Mouse (Mus musculus) layer of hippocampus, adult 2 months (tissue): Measurements from ENCODE around the gene Magt1. TPM values are rescaled to one million over a fixed set of nuclear protein-coding genes. Genes with fewer than 3 reads are reported as not detected.

Source experiments
- DNase-seq, 2 experiments: peaks; one replicate each; pipeline ENCODE4 v3.0.0; 2022; ENCODE audit warnings: low spot score in 2 of 2
- H3K27ac ChIP-seq: fragments of 200-600 bp; 2 replicates; pipeline ENCODE4 v1.8.1; 2022
- H3K4me3 ChIP-seq: fragments of 200-600 bp; 2 replicates; pipeline ENCODE4 v1.8.1; 2022; ENCODE audit warnings: mild to moderate bottlenecking
- CTCF ChIP-seq: fragments of 200-600 bp; conservative IDR thresholded peaks from 2 replicates; pipeline ENCODE4 v1.8.1; 2022; ENCODE audit warnings: antibody characterized with exemption, mild to moderate bottlenecking, moderate library complexity
- long read RNA-seq, 2 experiments: library from polyadenylated mRNA; stranded (forward); transcript quantifications; one replicate each; pipeline ENCODE4 v2.0.0; 2021; ENCODE audit warnings: borderline mapping rate in 2 of 2
- total RNA-seq, 2 experiments: library from RNA; stranded (reverse); gene quantifications; 2 replicates each; pipeline ENCODE4 v1.2.3; 2021

Magt1 gene
- 10 to 100 TPM; 14.7 to 14.8 TPM for total RNA-seq
- long read RNA-seq, experiment 1, full-length matches to known transcripts: 5 of 8 reads
- long read RNA-seq, experiment 1, partial matches to known transcripts: 0 of 8 reads
- long read RNA-seq, experiment 1, other reads (novel, unspliced or antisense): 3 of 8 reads
- long read RNA-seq, experiment 2, full-length matches to known transcripts: 5 of 9 reads
- long read RNA-seq, experiment 2, partial matches to known transcripts: 1 of 9 reads
- long read RNA-seq, experiment 2, other reads (novel, unspliced or antisense): 3 of 9 reads

- no peak for TF ChIP-seq CTCF
- peak within 1 kb of the TSS; percentile 72 for H3K4me3 ChIP-seq
- DNase-seq: peak; percentile 74 to 78
- peak within 1 kb of the TSS; percentile 90 for H3K27ac ChIP-seq
Observed at GRCm38 (mm10) chrX:106011465-106012159, at the start of gene Magt1. TSS of gene Magt1 (minus strand) at chrX:106011906.

DNA sequence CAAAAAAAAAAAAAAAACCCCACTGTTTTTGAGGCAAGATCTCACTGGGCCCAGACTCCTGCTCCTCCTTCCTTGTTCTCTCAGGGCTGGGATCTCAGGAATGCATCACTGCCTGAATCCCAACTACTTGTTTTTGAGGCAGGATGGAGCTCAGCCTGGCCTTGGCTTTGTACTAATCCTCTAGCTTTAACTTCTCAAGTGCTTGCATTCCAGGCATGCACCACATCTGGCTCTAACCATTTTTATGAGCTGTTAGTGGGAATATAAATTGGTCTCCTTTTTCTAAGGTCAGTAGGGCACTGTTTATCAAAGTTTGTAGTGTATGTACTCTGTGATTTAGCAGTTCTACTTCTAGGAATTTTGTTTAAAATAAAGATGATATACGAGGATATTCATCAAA lies 36.5 kb upstream of the Magt1 start:
- TF ChIP-seq CTCF: no peak
- no peak overlapping the region for H3K27ac ChIP-seq
- no peak for DNase-seq
- H3K4me3 ChIP-seq: no peak overlapping the region

- Histone ChIP-seq H3K27ac (no peak overlapping the region), H3K4me3 (no peak overlapping the region)
- no peak for DNase-seq
- no peak for TF ChIP-seq CTCF
Observed at GRCm38 (mm10) chrX:106045928-106046327, 34.2 kb upstream of the Magt1 start.

DNA sequence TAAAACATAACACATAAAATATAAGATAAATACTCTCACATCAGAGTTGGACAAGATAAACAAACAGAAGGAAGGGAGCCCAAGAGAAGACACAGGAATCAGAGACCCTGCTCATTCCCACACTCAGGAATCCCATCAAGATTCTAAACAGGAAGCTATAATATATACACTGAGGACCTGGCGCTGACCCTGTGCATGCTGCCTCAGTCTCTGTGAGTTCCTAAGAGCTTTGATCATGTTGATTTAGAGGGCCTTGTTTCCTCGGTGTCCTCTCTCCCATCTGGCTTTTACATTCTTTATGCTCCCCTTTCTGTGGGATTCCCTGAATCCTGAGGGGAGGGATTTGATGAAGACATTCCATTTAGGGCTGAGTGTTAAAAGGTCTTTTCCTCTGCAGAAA lies 33.7 kb upstream of the Magt1 start:
- H3K4me3 ChIP-seq: no peak overlapping the region
- DNase-seq: no peak
- no peak for TF ChIP-seq CTCF
- H3K27ac ChIP-seq: no peak overlapping the region

- Histone ChIP-seq H3K27ac (peak overlapping the region; percentile 28; the same call in 1 of the 2 replicates), H3K4me3 (no peak overlapping the region)
- peak; percentile 23 to 31 for DNase-seq
- TF ChIP-seq CTCF: no peak
Observed at GRCm38 (mm10) chrX:106043863-106044617, 32.3 kb upstream of the Magt1 start.

- TF ChIP-seq CTCF: no peak
- no peak overlapping the region for H3K27ac ChIP-seq
- H3K4me3 ChIP-seq: no peak overlapping the region
- no peak for DNase-seq
Observed at GRCm38 (mm10) chrX:106037185-106037752, 25.6 kb upstream of the Magt1 start.

GRCm38 (mm10) chrX:106035727-106036126 lies 24.0 kb upstream of the Magt1 start:
- DNase-seq: no peak
- TF ChIP-seq CTCF: no peak
- Histone ChIP-seq H3K4me3 (no peak overlapping the region), H3K27ac (no peak overlapping the region)

DNA sequence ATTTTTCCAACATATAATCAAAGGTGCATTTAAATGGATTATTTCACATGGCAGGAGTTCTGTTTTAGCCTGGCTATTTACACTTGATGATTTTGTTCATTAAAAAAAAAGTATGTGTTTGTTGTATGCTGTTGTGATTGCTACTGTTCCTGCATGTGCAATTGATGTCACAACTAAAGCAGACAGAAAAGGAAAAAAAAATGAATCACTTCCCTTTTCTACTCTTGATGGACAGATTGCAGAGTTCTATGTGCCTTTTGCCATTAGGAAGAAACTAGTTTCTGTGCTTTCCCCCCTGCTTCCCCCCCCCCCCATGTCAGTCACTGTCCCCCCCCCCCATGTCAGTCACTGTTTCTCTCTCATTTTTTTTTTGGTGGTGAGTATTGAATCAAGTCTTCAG lies 19.4 kb upstream of the Magt1 start:
- DNase-seq: no peak
- Histone ChIP-seq H3K4me3 (no peak overlapping the region), H3K27ac (no peak overlapping the region)
- no peak for TF ChIP-seq CTCF

DNA sequence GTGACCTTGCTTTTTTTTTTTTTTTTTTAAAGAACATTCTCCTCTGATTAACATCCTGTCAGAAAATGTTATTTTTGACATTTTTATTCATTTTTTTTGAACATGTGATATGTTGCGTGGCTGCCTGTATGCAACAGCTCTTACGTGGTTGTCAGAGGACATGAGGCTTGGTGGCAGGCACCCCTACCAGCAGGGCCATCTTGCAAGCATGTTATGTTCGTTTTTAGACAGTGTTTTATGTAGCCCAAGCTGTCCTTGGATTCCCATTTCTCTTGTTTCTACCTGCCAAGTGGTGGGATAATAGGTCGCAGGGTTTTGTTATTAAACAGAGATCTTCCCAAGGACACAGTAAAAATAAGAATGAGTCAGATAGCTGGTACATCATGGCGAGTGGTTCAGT lies 18.5 kb upstream of the Magt1 start:
- no peak overlapping the region for H3K27ac ChIP-seq
- DNase-seq: no peak
- TF ChIP-seq CTCF: no peak
- H3K4me3 ChIP-seq: no peak overlapping the region

GRCm38 (mm10) chrX:106027343-106027674 lies 15.6 kb upstream of the Magt1 start:
- TF ChIP-seq CTCF: no peak
- peak overlapping the region; percentile 66 for H3K4me3 ChIP-seq
- H3K27ac ChIP-seq: peak overlapping the region; percentile 84

GRCm38 (mm10) chrX:106026418-106027342 lies 15.0 kb upstream of the Magt1 start, which contains the start of gene Atp7a:
TSS of gene Atp7a (plus strand) at chrX:106027276.
- H3K4me3 ChIP-seq: peak within 1 kb of the TSS; percentile 66
- peak; percentile 87 to 89 for DNase-seq
- peak within 1 kb of the TSS; percentile 84 for H3K27ac ChIP-seq
- TF ChIP-seq CTCF: peak; percentile 78

More at GRCm38 (mm10) chrX:106027343-106027674, 15.6 kb upstream of the Magt1 start:
- DNase-seq: no peak

GRCm38 (mm10) chrX:106017516-106017915 lies 5.8 kb upstream of the Magt1 start:
- DNase-seq: no peak
- H3K27ac ChIP-seq: no peak overlapping the region
- no peak overlapping the region for H3K4me3 ChIP-seq
- TF ChIP-seq CTCF: no peak
